23 mouse cellular contexts compared by ENCODE assay signal in the genomic region with DNA sequence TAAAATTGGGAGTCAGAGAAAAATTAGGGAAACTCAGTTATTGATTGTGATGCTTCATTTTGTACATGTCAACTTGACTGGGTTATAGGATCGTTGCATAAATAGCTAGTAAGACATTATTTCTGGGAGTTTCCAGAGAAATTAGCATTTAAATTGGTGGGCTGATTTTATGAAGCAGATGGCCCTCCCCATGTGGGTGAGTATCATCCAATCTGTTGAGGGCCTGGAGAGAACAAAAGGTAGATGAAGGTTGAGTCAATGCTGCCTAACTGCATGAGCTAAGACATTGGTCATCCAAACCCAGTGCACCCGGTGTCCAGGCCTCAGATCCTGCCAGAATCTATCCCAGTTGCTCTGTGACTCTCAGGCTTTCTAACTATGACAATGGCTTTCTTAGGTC. TPM values are rescaled to one million over a fixed set of nuclear protein-coding genes. Genes with fewer than 3 reads are reported as not detected.
DNase-seq lines count a peak whose midpoint lies in the region; ATAC-seq and TF ChIP-seq lines count a peak whose summit lies in the region.
"Had no signal": no experiment of that assay in that cellular context is flagged by ENCODE, and none has a peak within 500 bp of the region (broad histone marks: within the 10 kb centered on the region; RNA-seq: fewer than 3 reads in every experiment).

No protein-coding gene starts in this region.

- TF ChIP-seq CTCF in layer of hippocampus, adult 2 months (conservative IDR thresholded peaks at IDR 0.05) = no peak

- H3K27ac ChIP-seq in forebrain, embryonic 15.5 days (replicated peaks) = peak overlapping the region; percentile 11; the same call in 1 of the 2 replicates
- no peak overlapping the region for H3K27ac ChIP-seq in forebrain, embryonic 11.5 days (ENCODE audit: low read depth, low read length)
- peak overlapping the region; percentile 85 for H3K27ac ChIP-seq in layer of hippocampus, adult 2 months
- H3K27ac ChIP-seq: forebrain, embryonic 13.5 days; left cerebral cortex, adult 2 months; limb, embryonic 10.5 days; liver, embryonic 15.5 days; macrophage; midbrain, embryonic 15.5 days; neural tube, embryonic 12.5 days had no signal

- no peak overlapping the region for H3K4me3 ChIP-seq in forebrain, embryonic 15.5 days
- H3K4me3 ChIP-seq in forebrain, embryonic 11.5 days (ENCODE audit: low read depth, low read length) = no peak overlapping the region
- no peak overlapping the region for H3K4me3 ChIP-seq in layer of hippocampus, adult 2 months
- H3K4me3 ChIP-seq: forebrain, embryonic 13.5 days; heart, embryonic 12.5 days; left cerebral cortex, adult 2 months; limb, embryonic 10.5 days; liver, embryonic 15.5 days; midbrain, embryonic 15.5 days; neural tube, embryonic 12.5 days had no signal

- no peak for DNase-seq in forebrain, embryonic 11.5 days (ENCODE audit: low spot score)
- peak; percentile 48 for DNase-seq in layer of hippocampus, adult 11-12 months (ENCODE audit: low spot score)
- no peak for DNase-seq in layer of hippocampus, adult 9-10 months (ENCODE audit: low spot score)
- DNase-seq in layer of hippocampus, adult 2 months (ENCODE audit: low spot score in 2 of 2) = peak; percentile 68 to 71
- no peak for DNase-seq in yolk sac, embryonic 10.5 days (ENCODE audit: low spot score)
- DNase-seq: B cell, adult 2 months; cerebellum, adult 9-10 months; right cerebral cortex, postnatal 25 days had no signal

- WGBS in forebrain, embryonic 15.5 days = 65% methylated on average over 2 of the region's 2 CpGs
- 84% methylated on average over 2 of the region's 2 CpGs for WGBS in forebrain, embryonic 11.5 days

- H3K4me2 ChIP-seq in forebrain, embryonic 15.5 days (replicated peaks) = no peak overlapping the region
- no peak overlapping the region for H3K4me2 ChIP-seq in forebrain, embryonic 11.5 days (ENCODE audit: low read depth, low read length, severe bottlenecking)
- H3K4me2 ChIP-seq: forebrain, embryonic 13.5 days; heart, embryonic 12.5 days; liver, embryonic 15.5 days; midbrain, embryonic 15.5 days; neural tube, embryonic 12.5 days had no signal

- no peaks in the 10 kb centered on the region for H3K9me3 ChIP-seq in forebrain, embryonic 15.5 days
- no peaks in the 10 kb centered on the region for H3K9me3 ChIP-seq in forebrain, embryonic 11.5 days (ENCODE audit: control insufficient read depth, low read length)
- H3K9me3 ChIP-seq: forebrain, embryonic 13.5 days; G1E; heart, embryonic 12.5 days; limb, embryonic 10.5 days; liver, embryonic 15.5 days; midbrain, embryonic 15.5 days; neural tube, embryonic 12.5 days had no signal

- no peak for ATAC-seq in forebrain, embryonic 15.5 days (replicated peaks)
- ATAC-seq in forebrain, embryonic 11.5 days (replicated peaks; ENCODE audit: low FRiP score) = no peak
- ATAC-seq in erythroid progenitor cell, adult 5-6 weeks (replicated peaks; ENCODE audit: low FRiP score, poor library complexity, severe bottlenecking) = no peak
- ATAC-seq: forebrain, embryonic 13.5 days; midbrain, embryonic 15.5 days; Patski had no signal

- no peaks in the 10 kb centered on the region for H3K36me3 ChIP-seq in forebrain, embryonic 15.5 days
- no peaks in the 10 kb centered on the region for H3K36me3 ChIP-seq in forebrain, embryonic 11.5 days (ENCODE audit: control insufficient read depth, insufficient read depth, low read length)
- H3K36me3 ChIP-seq: G1E; heart, embryonic 12.5 days; limb, embryonic 10.5 days; liver, embryonic 15.5 days; midbrain, embryonic 15.5 days; neural tube, embryonic 12.5 days had no signal

- peaks cover 4% of the 10 kb centered on the region; the same call in 1 of the 2 replicates for H3K4me1 ChIP-seq in forebrain, embryonic 15.5 days
- H3K4me1 ChIP-seq in forebrain, embryonic 11.5 days (replicated peaks; ENCODE audit: control insufficient read depth, insufficient read depth, low read length) = no peaks in the 10 kb centered on the region
- H3K4me1 ChIP-seq: forebrain, embryonic 13.5 days; limb, embryonic 10.5 days; liver, embryonic 15.5 days; midbrain, embryonic 15.5 days; neural tube, embryonic 12.5 days had no signal

- no peak overlapping the region for H3K9ac ChIP-seq in forebrain, embryonic 15.5 days (replicated peaks)
- no peak overlapping the region for H3K9ac ChIP-seq in forebrain, embryonic 11.5 days (ENCODE audit: low read length)
- H3K9ac ChIP-seq: forebrain, embryonic 13.5 days; heart, embryonic 12.5 days; liver, embryonic 15.5 days; midbrain, embryonic 15.5 days; neural tube, embryonic 12.5 days had no signal

- H3K27me3 ChIP-seq in forebrain, embryonic 15.5 days = no peaks in the 10 kb centered on the region
- H3K27me3 ChIP-seq in forebrain, embryonic 11.5 days (ENCODE audit: control insufficient read depth, insufficient read depth, low read length) = no peaks in the 10 kb centered on the region
- H3K27me3 ChIP-seq: forebrain, embryonic 13.5 days; heart, embryonic 12.5 days; liver, embryonic 15.5 days; midbrain, embryonic 15.5 days; neural tube, embryonic 12.5 days; Patski had no signal

RNA-seq across cellular contexts. Expression of a gene that starts 19.8 kb away (rescaled TPM):
- 1.2 and 1.4 TPM in 2 replicates for polyA plus RNA-seq in forebrain, embryonic 15.5 days (2015; fragmentation: Nextera tagmentation; extraction: Ambion mirVana)
- 0.27 and 0.68 TPM in 2 replicates for polyA plus RNA-seq in forebrain, embryonic 11.5 days (2014; fragmentation: Nextera tagmentation; extraction: Ambion mirVana)
- 10 to 100 TPM; 18.7 to 19.9 TPM for total RNA-seq in layer of hippocampus, adult 2 months (2021)
- total RNA-seq in erythroid progenitor cell, adult 5-6 weeks (2015; ENCODE audit: low replicate concordance) = not detected in 2 replicates
- not detected in 2 replicates for total RNA-seq in erythroid progenitor cell, adult 5-6 weeks (2017; ENCODE audit: low replicate concordance)
- total RNA-seq: adrenal gland, adult 2 months; granulocyte monocyte progenitor cell, adult 5-6 weeks; heart, postnatal 36 days had no signal
- polyA plus RNA-seq: adrenal gland, adult 2 months; G1E; heart, embryonic 12.5 days; limb, embryonic 10.5 days; liver, embryonic 15.5 days; macrophage; Patski had no signal

Comparison
In these comparisons a context has a peak if more than half of its experiments do, and no peak if none do; other contexts are left out.
1. DNase-seq: peak in layer of hippocampus, adult 11-12 months (single experiment) and layer of hippocampus, adult 2 months (2 of 2); none in forebrain, embryonic 11.5 days (single experiment), layer of hippocampus, adult 9-10 months (single experiment) and yolk sac, embryonic 10.5 days (single experiment).
2. RNA of a gene that starts 19.8 kb away (total RNA-seq): 18.7 to 19.9 TPM in layer of hippocampus, adult 2 months; not detected in erythroid progenitor cell, adult 5-6 weeks; every median in the first group is over 10 times any median in the second.